Mouse (Mus musculus): ENCODE measurements around the gene Gtf2f2. TPM values are rescaled to one million over a fixed set of nuclear protein-coding genes. Genes with fewer than 3 reads are reported as not detected.
A peak's percentile ranks its signal among the peaks of the same experiment; 100 is the strongest.

Gtf2f2 gene
- polyA plus RNA-seq, 1 experiment = 24.3 TPM

GRCm38 (mm10) chr14:75849842-75850568 is 160.7 kb downstream of the Gtf2f2 start:
- Histone ChIP-seq H3K4me3 (no peak overlapping the region), H3K36me3 (ENCODE audit: control insufficient read depth, insufficient read depth) (peaks cover 54% of the 10 kb centered on the region), H3K27me3 (ENCODE audit: control insufficient read depth, insufficient read depth, insufficient read length) (no peaks in the 10 kb centered on the region), H3ac (ENCODE audit: control insufficient read depth, insufficient read length) (no peak overlapping the region), H3K79me2 (ENCODE audit: control insufficient read depth, insufficient read depth) (peaks cover 48% of the 10 kb centered on the region), H3K4me2 (ENCODE audit: low read depth) (peak overlapping the region; percentile 97)
- peak; percentile 33 for TF ChIP-seq POLR2A (IDR thresholded peaks at IDR 0.05; ENCODE audit: insufficient read length, low read depth)
- peak; percentile 73 for TF ChIP-seq POLR2AphosphoS2 (IDR thresholded peaks at IDR 0.05; ENCODE audit: insufficient read length, low read depth)
- peak in 1 of 3 experiments; percentile 19 for TF ChIP-seq MYOD1 (IDR thresholded peaks at IDR 0.05; ENCODE audit: control insufficient read depth in 1 of 3, insufficient read length in 2 of 3, low read depth in 2 of 3)
- no peak for TF ChIP-seq MAX (IDR thresholded peaks at IDR 0.05; ENCODE audit: low read depth)

- Histone ChIP-seq H3ac (ENCODE audit: control insufficient read depth, insufficient read length) (no peak overlapping the region), H3K36me3 (ENCODE audit: control insufficient read depth, insufficient read depth) (peaks cover 54% of the 10 kb centered on the region), H3K27me3 (ENCODE audit: control insufficient read depth, insufficient read depth, insufficient read length) (no peaks in the 10 kb centered on the region), H3K4me2 (ENCODE audit: low read depth) (peak overlapping the region; percentile 97), H3K79me2 (ENCODE audit: control insufficient read depth, insufficient read depth) (peaks cover 48% of the 10 kb centered on the region), H3K4me3 (no peak overlapping the region)
- no peak for TF ChIP-seq MAX (IDR thresholded peaks at IDR 0.05; ENCODE audit: low read depth)
- peak; percentile 73 for TF ChIP-seq POLR2AphosphoS2 (IDR thresholded peaks at IDR 0.05; ENCODE audit: insufficient read length, low read depth)
- no peak for TF ChIP-seq USF1 (IDR thresholded peaks at IDR 0.05; ENCODE audit: low read depth)
- TF ChIP-seq E2F4 (IDR thresholded peaks at IDR 0.05; ENCODE audit: insufficient read depth) = no peak
- no peak for TF ChIP-seq TCF3 (IDR thresholded peaks at IDR 0.05; ENCODE audit: insufficient read length, low read depth)
- TF ChIP-seq MYOG (IDR thresholded peaks at IDR 0.05; ENCODE audit: control insufficient read depth in 1 of 3, insufficient read depth in 1 of 3, insufficient read length in 2 of 3, low read depth in 2 of 3) = no peak
Observed at GRCm38 (mm10) chr14:75849236-75849635, 161.4 kb downstream of the Gtf2f2 start.

- Histone ChIP-seq H3K4me3 (peak overlapping the region; percentile 66), H3K4me2 (ENCODE audit: low read depth) (peak overlapping the region; percentile 97), H3K36me3 (ENCODE audit: control insufficient read depth, insufficient read depth) (peaks cover 54% of the 10 kb centered on the region)
Observed at GRCm38 (mm10) chr14:75848482-75848881, 162.2 kb downstream of the Gtf2f2 start.

GRCm38 (mm10) chr14:75847669-75848068 is 163.0 kb downstream of the Gtf2f2 start:
- H3K27me3 ChIP-seq (ENCODE audit: control insufficient read depth, insufficient read depth, insufficient read length) = no peaks in the 10 kb centered on the region
- H3K36me3 ChIP-seq (ENCODE audit: control insufficient read depth, insufficient read depth) = peaks cover 54% of the 10 kb centered on the region
- no peak overlapping the region for H3ac ChIP-seq (ENCODE audit: control insufficient read depth, insufficient read length)
- H3K4me2 ChIP-seq (ENCODE audit: low read depth) = peak overlapping the region; percentile 97
- H3K4me3 ChIP-seq = peak overlapping the region; percentile 66
- H3K79me2 ChIP-seq (ENCODE audit: control insufficient read depth, insufficient read depth) = peaks cover 38% of the 10 kb centered on the region
- TF ChIP-seq TCF12 (IDR thresholded peaks at IDR 0.05; ENCODE audit: insufficient read depth, poor library complexity, severe bottlenecking) (no peak), CEBPB (IDR thresholded peaks at IDR 0.05; ENCODE audit: insufficient read depth, poor library complexity, severe bottlenecking) (no peak), MAX (IDR thresholded peaks at IDR 0.05; ENCODE audit: low read depth) (no peak), SRF (IDR thresholded peaks at IDR 0.05; ENCODE audit: control insufficient read depth, insufficient read length, low read depth) (no peak), MYOG (IDR thresholded peaks at IDR 0.05; ENCODE audit: control insufficient read depth in 1 of 3, insufficient read depth in 1 of 3, insufficient read length in 2 of 3, low read depth in 2 of 3) (peak in 1 of 3 experiments; percentile 41), POLR2AphosphoS2 (IDR thresholded peaks at IDR 0.05; ENCODE audit: insufficient read length, low read depth) (peak; percentile 63), MYOD1 (IDR thresholded peaks at IDR 0.05; ENCODE audit: control insufficient read depth in 1 of 3, insufficient read length in 2 of 3, low read depth in 2 of 3) (peak in 2 of 3 experiments; percentile 31 to 62), REST (IDR thresholded peaks at IDR 0.05; ENCODE audit: insufficient read depth, insufficient read length) (no peak), POLR2A (IDR thresholded peaks at IDR 0.05; ENCODE audit: insufficient read length, low read depth) (peak; percentile 35)

More at GRCm38 (mm10) chr14:75848482-75848881, 162.2 kb downstream of the Gtf2f2 start:
- H3ac ChIP-seq (ENCODE audit: control insufficient read depth, insufficient read length) = no peak overlapping the region
- no peaks in the 10 kb centered on the region for H3K27me3 ChIP-seq (ENCODE audit: control insufficient read depth, insufficient read depth, insufficient read length)
- H3K79me2 ChIP-seq (ENCODE audit: control insufficient read depth, insufficient read depth) = peaks cover 41% of the 10 kb centered on the region
- TF ChIP-seq USF1 (IDR thresholded peaks at IDR 0.05; ENCODE audit: low read depth) (no peak), MAX (IDR thresholded peaks at IDR 0.05; ENCODE audit: low read depth) (no peak), POLR2AphosphoS2 (IDR thresholded peaks at IDR 0.05; ENCODE audit: insufficient read length, low read depth) (peak; percentile 71), SRF (IDR thresholded peaks at IDR 0.05; ENCODE audit: control insufficient read depth, insufficient read length, low read depth) (no peak), TCF3 (IDR thresholded peaks at IDR 0.05; ENCODE audit: insufficient read length, low read depth) (no peak), POLR2A (IDR thresholded peaks at IDR 0.05; ENCODE audit: insufficient read length, low read depth) (peak; percentile 12), CEBPB (IDR thresholded peaks at IDR 0.05; ENCODE audit: insufficient read depth, poor library complexity, severe bottlenecking) (no peak), E2F4 (IDR thresholded peaks at IDR 0.05; ENCODE audit: insufficient read depth) (no peak), REST (IDR thresholded peaks at IDR 0.05; ENCODE audit: insufficient read depth, insufficient read length) (no peak), TCF12 (IDR thresholded peaks at IDR 0.05; ENCODE audit: insufficient read depth, poor library complexity, severe bottlenecking) (no peak), MYOD1 (IDR thresholded peaks at IDR 0.05; ENCODE audit: control insufficient read depth in 1 of 3, insufficient read length in 2 of 3, low read depth in 2 of 3) (no peak), MYOG (IDR thresholded peaks at IDR 0.05; ENCODE audit: control insufficient read depth in 1 of 3, insufficient read depth in 1 of 3, insufficient read length in 2 of 3, low read depth in 2 of 3) (no peak)

Other genes with a start within 250 kb of the Gtf2f2 start
- 13.0 TPM for gene Slc25a30, start 223.8 kb downstream of the Gtf2f2 start, polyA plus RNA-seq (2012; fragmentation: generic; extraction: Trizol)
- 6,214 TPM for gene Tpt1, start 165.8 kb downstream of the Gtf2f2 start, polyA plus RNA-seq (2012; fragmentation: generic; extraction: Trizol)
- gene Kctd4, start 55.9 kb downstream of the Gtf2f2 start, polyA plus RNA-seq (2012; fragmentation: generic; extraction: Trizol) = 0.01 TPM
- 4.2 TPM for gene Gpalpp1, start 99.9 kb upstream of the Gtf2f2 start, polyA plus RNA-seq (2012; fragmentation: generic; extraction: Trizol)
- gene Nufip1, start 100.0 kb upstream of the Gtf2f2 start, polyA plus RNA-seq (2012; fragmentation: generic; extraction: Trizol) = 6.1 TPM